Mouse (Mus musculus) neural tube, embryonic 14.5 days (tissue): ENCODE results near the gene Exoc2. TPM values are rescaled to one million over a fixed set of nuclear protein-coding genes. Genes with fewer than 3 reads are reported as not detected.
A peak's percentile ranks its signal among the peaks of the same experiment; 100 is the strongest.

Experiments
- ATAC-seq: fragments of 200-750 bp; cut with Nextera tagmentation; 2 replicates; pipeline ENCODE4 v1.8.0; 2017; ENCODE audit warnings: low read depth, mild to moderate bottlenecking, moderate TSS enrichment, moderate library complexity
- H3K27ac ChIP-seq: fragments of 300-500 bp; sonication (generic); 2 replicates; pipeline ENCODE4 v1.5.1; 2014; ENCODE audit warnings: low read depth, mild to moderate bottlenecking, control low read depth, low read length, moderate library complexity, mixed read lengths
- H3K27me3 ChIP-seq: fragments of 300-500 bp; sonication (generic); 2 replicates; pipeline ENCODE4 v1.6.1; 2014; ENCODE audit warnings: low read length; ENCODE audit not compliant: control insufficient read depth, insufficient read depth
- H3K36me3 ChIP-seq: fragments of 300-500 bp; sonication (generic); 2 replicates; pipeline ENCODE4 v1.6.1; 2014; ENCODE audit warnings: low read length, mixed read lengths; ENCODE audit not compliant: control insufficient read depth, insufficient read depth
- H3K4me1 ChIP-seq: fragments of 300-500 bp; sonication (generic); 2 replicates; pipeline ENCODE4 v1.6.1; 2014; ENCODE audit warnings: low read length; ENCODE audit not compliant: control insufficient read depth, insufficient read depth
- H3K4me2 ChIP-seq: fragments of 300-500 bp; sonication (generic); 2 replicates; pipeline ENCODE4 v1.6.1; 2014; ENCODE audit warnings: mild to moderate bottlenecking, low read depth, low read length, control low read depth
- H3K4me3 ChIP-seq: fragments of 300-500 bp; sonication (generic); 2 replicates; pipeline ENCODE4 v1.5.1; 2014; ENCODE audit warnings: low read depth, low read length, control low read depth, mixed read lengths
- H3K9ac ChIP-seq: fragments of 300-500 bp; sonication (generic); replicated peaks from 2 replicates; pipeline ENCODE4 v1.6.1; 2014; ENCODE audit warnings: low read depth, mild to moderate bottlenecking, control low read depth, low read length, mixed read lengths
- H3K9me3 ChIP-seq: fragments of 300-500 bp; sonication (generic); 2 replicates; pipeline ENCODE4 v1.6.1; 2016; ENCODE audit warnings: low read length; ENCODE audit not compliant: control insufficient read depth
- WGBS: fragments of 180-500 bp; shearing (Covaris S2); extraction: QIAGEN DNeasy Blood & Tissue Kit; methylation state at CpG from one replicate; pipeline ENCODE4 v1.1.7; 2014; 5-methylcytosine and 5-hydroxymethylcytosine counted together
- polyA plus RNA-seq: library from polyadenylated mRNA; unstranded; fragments of >200 nt; fragmentation: Nextera tagmentation; extraction: Ambion mirVana; gene quantifications from 2 replicates; pipeline ENCODE4 v1.2.1, GENCODE M21; 2014

Gene Exoc2
- polyA plus RNA-seq, 1 experiment from 2014 or later = 56.3 TPM

DNA sequence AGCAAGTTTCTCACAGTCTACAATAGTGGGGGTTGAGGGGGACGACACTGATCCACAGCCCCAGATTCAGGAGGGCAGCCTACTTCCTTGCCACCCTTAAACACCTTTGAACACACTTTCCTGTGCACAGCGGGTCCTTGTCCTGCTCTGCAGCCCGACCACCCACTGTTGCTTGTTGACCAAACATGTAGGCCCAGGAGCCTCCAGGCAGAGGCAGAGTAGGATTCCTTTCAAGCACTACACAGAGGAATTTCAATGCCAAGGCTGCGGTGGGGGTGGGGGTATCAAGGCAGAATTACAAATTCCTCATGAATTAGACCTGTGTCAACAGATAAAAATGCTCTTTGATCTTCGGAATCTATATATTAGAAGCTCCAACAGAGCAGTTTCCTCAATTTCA is 82.7 kb downstream of the Exoc2 start:
- H3K4me2 ChIP-seq = no peak overlapping the region
- no peak overlapping the region for H3K4me3 ChIP-seq
- H3K27me3 ChIP-seq = no peaks in the 10 kb centered on the region
- no peak overlapping the region for H3K9ac ChIP-seq
- ATAC-seq = no peak
- H3K36me3 ChIP-seq = no peaks in the 10 kb centered on the region
- no peaks in the 10 kb centered on the region for H3K9me3 ChIP-seq
- no peaks in the 10 kb centered on the region for H3K4me1 ChIP-seq
- WGBS = 76% methylated on average over 5 of the region's 5 CpGs
- H3K27ac ChIP-seq = no peak overlapping the region

DNA sequence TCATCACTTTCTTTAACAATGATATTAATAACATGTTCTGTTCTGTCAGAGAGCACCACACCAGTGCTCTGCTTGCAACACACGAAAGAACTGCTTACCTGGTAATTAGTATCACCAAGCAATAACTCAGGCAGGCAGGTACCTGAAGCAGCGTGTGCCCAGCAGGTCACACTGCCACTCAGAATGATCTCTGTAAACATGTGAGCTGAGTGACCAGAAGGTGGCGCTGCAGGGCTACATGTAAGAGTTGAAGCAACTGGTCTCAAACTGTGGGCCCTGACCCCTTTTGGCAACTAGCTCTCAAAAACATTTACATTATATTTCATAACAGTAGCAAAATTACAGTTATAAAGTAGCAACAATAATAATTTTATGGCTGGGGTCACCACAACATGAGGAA is 85.4 kb downstream of the Exoc2 start:
- H3K36me3 ChIP-seq = peaks cover 7% of the 10 kb centered on the region; the same call in 1 of the 2 replicates
- H3K4me2 ChIP-seq = no peak overlapping the region
- WGBS = 6% methylated on average over 3 of the region's 3 CpGs
- no peak overlapping the region for H3K4me3 ChIP-seq
- no peak overlapping the region for H3K9ac ChIP-seq
- peak; percentile 73 for ATAC-seq
- no peaks in the 10 kb centered on the region for H3K27me3 ChIP-seq
- no peaks in the 10 kb centered on the region for H3K4me1 ChIP-seq
- H3K27ac ChIP-seq = no peak overlapping the region
- no peaks in the 10 kb centered on the region for H3K9me3 ChIP-seq

DNA sequence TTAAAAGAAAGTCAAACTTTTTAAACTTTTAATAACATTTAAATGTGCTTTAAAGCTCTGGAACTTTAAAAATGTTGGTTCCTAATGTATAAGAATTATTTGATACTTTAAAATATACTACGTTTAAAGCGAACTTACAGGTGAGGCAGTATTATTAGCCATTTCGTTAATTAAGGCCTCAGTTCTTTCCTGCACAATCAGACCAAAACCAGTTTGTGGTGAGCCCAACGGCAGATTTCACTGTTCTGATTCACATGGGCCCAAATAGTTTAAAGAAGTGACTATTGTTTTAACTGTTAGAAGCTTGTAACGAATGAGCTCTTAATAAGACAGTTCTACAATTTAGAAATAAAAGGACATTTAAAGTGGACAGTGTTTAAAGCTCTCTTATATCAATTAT is 93.6 kb downstream of the Exoc2 start:
- Histone ChIP-seq H3K27ac (no peak overlapping the region), H3K9me3 (no peaks in the 10 kb centered on the region), H3K36me3 (peaks cover 11% of the 10 kb centered on the region), H3K4me2 (no peak overlapping the region), H3K9ac (no peak overlapping the region), H3K4me1 (no peaks in the 10 kb centered on the region), H3K4me3 (no peak overlapping the region), H3K27me3 (no peaks in the 10 kb centered on the region)
- 86% methylated on average over 5 of the region's 5 CpGs for WGBS
- ATAC-seq = no peak

DNA sequence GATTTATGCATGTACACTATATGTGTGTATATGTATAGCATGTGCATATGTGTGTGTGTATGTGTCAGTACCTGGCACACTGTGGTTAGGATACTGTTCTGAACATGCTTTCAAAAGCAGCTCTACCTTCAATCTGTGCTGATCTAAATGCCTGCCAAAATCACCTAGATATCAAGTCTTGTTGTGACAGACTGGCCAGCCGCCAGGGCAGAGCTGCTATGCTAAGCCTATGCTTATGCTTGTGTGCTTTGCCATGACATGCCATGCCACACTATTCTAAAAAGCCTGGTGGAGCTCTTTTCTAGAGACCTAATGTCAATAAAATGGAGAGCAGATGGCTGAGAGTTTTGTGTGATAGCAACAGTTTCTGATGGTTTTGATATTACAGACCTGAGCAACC is 94.0 kb downstream of the Exoc2 start:
- Histone ChIP-seq H3K4me1 (no peaks in the 10 kb centered on the region), H3K9me3 (no peaks in the 10 kb centered on the region), H3K9ac (no peak overlapping the region), H3K36me3 (peaks cover 8% of the 10 kb centered on the region; the same call in 1 of the 2 replicates), H3K27me3 (no peaks in the 10 kb centered on the region), H3K4me2 (no peak overlapping the region), H3K4me3 (no peak overlapping the region), H3K27ac (no peak overlapping the region)
- 94% methylated on average over 1 of the region's 1 CpGs for WGBS
- no peak for ATAC-seq

DNA sequence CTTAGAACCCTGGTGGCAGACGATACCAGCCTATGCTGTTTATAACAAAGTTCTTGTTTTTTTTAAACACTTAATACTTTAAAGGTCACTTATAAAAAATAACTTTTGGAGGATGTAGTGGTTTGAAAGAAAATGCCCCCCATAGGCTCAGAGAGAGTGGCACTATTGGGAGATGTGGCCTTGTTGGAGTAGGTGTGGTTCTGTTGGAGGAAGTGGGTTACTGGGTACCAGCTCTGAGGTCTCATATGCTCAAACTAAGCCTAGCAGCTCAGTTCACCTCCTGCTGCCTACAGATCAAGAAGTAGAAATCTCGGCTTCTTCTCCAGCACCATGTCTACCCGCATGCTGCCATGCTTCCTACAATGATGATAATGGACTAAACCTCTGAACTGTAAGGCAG is 98.1 kb downstream of the Exoc2 start:
- Histone ChIP-seq H3K27me3 (no peaks in the 10 kb centered on the region), H3K4me1 (no peaks in the 10 kb centered on the region), H3K4me2 (no peak overlapping the region), H3K36me3 (peaks cover 12% of the 10 kb centered on the region; the same call in 1 of the 2 replicates), H3K27ac (no peak overlapping the region), H3K4me3 (no peak overlapping the region), H3K9me3 (no peaks in the 10 kb centered on the region), H3K9ac (no peak overlapping the region)
- no peak for ATAC-seq
- 96% methylated on average over 3 of the region's 3 CpGs for WGBS

DNA sequence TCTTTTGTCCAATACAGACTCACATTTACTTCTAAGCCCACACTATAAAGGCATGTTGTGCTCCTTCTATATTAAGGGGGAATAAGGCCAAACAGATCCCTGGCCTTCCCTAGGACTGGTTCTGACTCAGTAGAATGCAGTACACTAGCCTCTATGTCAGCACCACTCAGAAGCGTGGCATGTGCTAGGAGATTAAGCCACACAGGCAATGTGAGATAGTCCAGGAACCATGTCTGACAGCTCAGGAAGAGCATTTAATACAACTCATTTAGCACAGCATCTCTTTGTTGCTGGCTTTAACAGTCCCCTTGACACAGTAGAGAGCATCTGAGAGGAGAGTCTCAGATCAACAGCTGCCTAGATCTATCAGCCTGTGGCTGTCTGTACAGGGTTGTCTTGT is 100.4 kb downstream of the Exoc2 start:
- no peak overlapping the region for H3K4me3 ChIP-seq
- H3K4me2 ChIP-seq = no peak overlapping the region
- H3K36me3 ChIP-seq = peaks cover 15% of the 10 kb centered on the region; the same call in 1 of the 2 replicates
- no peak for ATAC-seq
- no peaks in the 10 kb centered on the region for H3K4me1 ChIP-seq
- no peak overlapping the region for H3K27ac ChIP-seq
- H3K9ac ChIP-seq = no peak overlapping the region
- no peaks in the 10 kb centered on the region for H3K9me3 ChIP-seq
- H3K27me3 ChIP-seq = no peaks in the 10 kb centered on the region
- 88% methylated on average over 1 of the region's 1 CpGs for WGBS

DNA sequence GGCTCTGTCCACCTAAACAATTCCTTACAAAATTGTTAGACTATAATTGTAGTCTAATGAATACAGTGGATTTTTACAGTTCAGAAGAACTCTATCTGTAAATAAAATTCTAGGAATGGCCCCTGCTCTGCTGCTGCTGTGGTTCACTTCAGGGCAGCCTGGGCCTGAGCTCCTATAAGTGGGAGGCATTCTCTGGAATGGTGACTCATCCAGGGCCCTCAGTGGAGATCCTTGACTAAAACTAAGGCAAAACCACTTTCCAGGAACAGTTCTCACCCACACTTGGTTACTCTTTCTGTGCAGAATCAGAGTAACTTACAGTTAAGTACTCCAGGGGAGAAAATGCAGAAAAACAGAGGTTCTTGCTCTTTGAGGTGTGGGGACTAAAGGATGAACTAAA is 108.4 kb downstream of the Exoc2 start:
- Histone ChIP-seq H3K9ac (no peak overlapping the region), H3K4me2 (no peak overlapping the region), H3K9me3 (no peaks in the 10 kb centered on the region), H3K27ac (no peak overlapping the region), H3K27me3 (no peaks in the 10 kb centered on the region), H3K4me1 (no peaks in the 10 kb centered on the region), H3K36me3 (peaks cover 7% of the 10 kb centered on the region; the same call in 1 of the 2 replicates), H3K4me3 (no peak overlapping the region)
- ATAC-seq = no peak

DNA sequence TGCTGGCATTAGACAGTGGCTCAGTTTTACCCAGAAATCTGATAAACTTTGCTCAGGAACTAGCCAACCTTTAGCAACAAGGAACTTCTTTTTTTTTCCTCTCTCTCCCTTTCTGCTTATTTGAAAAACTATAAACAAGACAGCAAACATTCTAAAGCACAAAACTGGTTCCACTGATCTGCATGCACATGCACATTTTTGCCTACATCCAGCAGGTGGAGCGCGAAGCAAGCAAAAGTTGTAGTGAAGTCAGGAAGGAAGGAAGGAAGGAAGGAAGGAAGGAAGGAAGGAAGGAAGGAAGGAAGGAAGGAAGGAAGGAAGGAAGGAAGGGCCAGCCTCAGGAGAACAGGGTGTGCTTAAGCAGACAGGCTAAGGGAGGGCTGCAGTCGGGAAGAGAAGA is 109.9 kb downstream of the Exoc2 start:
- H3K9ac ChIP-seq = no peak overlapping the region
- no peak overlapping the region for H3K4me2 ChIP-seq
- H3K36me3 ChIP-seq = peaks cover 7% of the 10 kb centered on the region; the same call in 1 of the 2 replicates
- no peak for ATAC-seq
- H3K27me3 ChIP-seq = no peaks in the 10 kb centered on the region
- no peak overlapping the region for H3K27ac ChIP-seq
- 86% methylated on average over 3 of the region's 3 CpGs for WGBS
- no peaks in the 10 kb centered on the region for H3K4me1 ChIP-seq
- no peak overlapping the region for H3K4me3 ChIP-seq
- H3K9me3 ChIP-seq = no peaks in the 10 kb centered on the region

DNA sequence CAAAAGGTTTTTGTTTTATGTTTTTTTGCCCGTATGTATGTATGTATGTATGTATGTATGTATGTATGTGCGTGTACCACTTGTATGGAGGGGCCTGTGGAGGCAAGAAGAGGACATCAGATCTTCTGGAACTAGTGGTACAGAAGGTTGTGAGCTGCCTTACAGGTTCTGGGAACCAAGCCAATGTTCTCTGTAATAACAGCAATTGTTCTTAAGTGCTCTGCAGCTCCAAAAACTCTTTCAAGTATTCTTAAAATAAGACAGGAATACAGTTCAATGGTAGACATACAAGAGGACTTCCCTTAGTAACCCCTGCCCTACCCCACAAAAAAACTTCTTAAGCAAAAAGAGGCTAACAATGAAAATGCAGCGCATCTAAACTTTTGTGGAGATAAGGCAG is 115.5 kb downstream of the Exoc2 start:
- Histone ChIP-seq H3K9me3 (no peaks in the 10 kb centered on the region), H3K4me2 (no peak overlapping the region), H3K36me3 (peaks cover 9% of the 10 kb centered on the region), H3K4me3 (no peak overlapping the region), H3K27ac (no peak overlapping the region), H3K4me1 (no peaks in the 10 kb centered on the region), H3K27me3 (no peaks in the 10 kb centered on the region), H3K9ac (no peak overlapping the region)
- ATAC-seq = no peak
- 91% methylated on average over 3 of the region's 3 CpGs for WGBS

DNA sequence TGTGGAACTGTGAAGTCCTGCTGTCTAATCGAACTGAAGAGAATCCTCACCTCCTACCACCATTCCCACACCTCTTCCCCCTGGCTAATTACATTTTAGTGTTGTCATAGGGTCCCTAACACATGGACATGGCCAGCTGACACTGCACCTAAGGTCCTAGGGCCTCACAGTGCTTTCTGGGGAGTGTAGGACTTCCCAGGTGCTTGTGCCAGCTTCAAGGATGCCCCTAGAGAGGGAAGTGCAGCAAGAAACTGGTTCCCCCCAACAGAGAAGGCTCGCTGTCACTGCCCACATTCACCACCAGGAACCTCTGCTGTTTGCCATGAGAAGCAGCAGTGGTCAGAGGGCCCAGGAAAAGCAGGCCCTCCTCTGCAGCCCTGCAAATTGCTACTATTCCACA is 123.2 kb downstream of the Exoc2 start:
- no peak overlapping the region for H3K9ac ChIP-seq
- H3K4me2 ChIP-seq = no peak overlapping the region
- no peak overlapping the region for H3K4me3 ChIP-seq
- peaks cover 4% of the 10 kb centered on the region; the same call in 1 of the 2 replicates for H3K36me3 ChIP-seq
- 69% methylated on average over 2 of the region's 2 CpGs for WGBS
- H3K27ac ChIP-seq = no peak overlapping the region
- no peaks in the 10 kb centered on the region for H3K27me3 ChIP-seq
- no peaks in the 10 kb centered on the region for H3K4me1 ChIP-seq
- H3K9me3 ChIP-seq = no peaks in the 10 kb centered on the region
- ATAC-seq = no peak
